In genomic region chr6:52204050-52204752, GRCm38 (mm10) we compare ENCODE assay signal across 8 mouse cellular contexts. TPM values are rescaled to one million over a fixed set of nuclear protein-coding genes. Genes with fewer than 3 reads are reported as not detected.
DNase-seq lines count a peak whose midpoint lies in the region; ATAC-seq and TF ChIP-seq lines count a peak whose summit lies in the region.

Gene Hoxa5, minus strand, starts transcription at chr6:52204587.

- no peaks in the 10 kb centered on the region for H3K4me1 ChIP-seq in embryonic fibroblast, embryonic 13.5 days (ENCODE audit: control insufficient read depth, insufficient read depth, low read length)
- H3K4me1 ChIP-seq in heart, embryonic 15.5 days (replicated peaks): peaks cover 24% of the 10 kb centered on the region

- WGBS in heart, embryonic 15.5 days: under 1% methylated on average over 65 of the region's 65 CpGs

- DNase-seq in layer of hippocampus, adult 2 months (ENCODE audit: low spot score in 2 of 2): no peak
- no peak for DNase-seq in layer of hippocampus, adult 11-12 months (ENCODE audit: low spot score)
- peak; percentile 94 for DNase-seq in kidney, postnatal 14 days
- peak; percentile 92 to 93 for DNase-seq in lung, postnatal 4 days
- no peak for DNase-seq in right cerebral cortex, adult 18-20 months
- DNase-seq in frontal cortex, adult 2 months (ENCODE audit: extremely low spot score in 1 of 2, low spot score in 1 of 2): no peak

- peaks cover 98% of the 10 kb centered on the region for H3K27me3 ChIP-seq in heart, embryonic 15.5 days

- no peaks in the 10 kb centered on the region for H3K36me3 ChIP-seq in heart, embryonic 15.5 days

- no peak within 1 kb of the TSS for H3K27ac ChIP-seq in layer of hippocampus, adult 2 months
- peak within 1 kb of the TSS; percentile 9; the same call in 1 of the 2 replicates for H3K27ac ChIP-seq in embryonic fibroblast, embryonic 13.5 days (ENCODE audit: insufficient read depth, low read length)
- peak within 1 kb of the TSS; percentile 25; the same call in 1 of the 2 replicates for H3K27ac ChIP-seq in heart, embryonic 15.5 days

- H3K9ac ChIP-seq in heart, embryonic 15.5 days: peak within 1 kb of the TSS; percentile 52

- ATAC-seq in heart, embryonic 15.5 days (replicated peaks; ENCODE audit: insufficient number of reproducible peaks, insufficient read depth, low FRiP score, low read depth): no peak

- H3K4me3 ChIP-seq in layer of hippocampus, adult 2 months: no peak within 1 kb of the TSS
- H3K4me3 ChIP-seq in embryonic fibroblast, embryonic 13.5 days (ENCODE audit: insufficient read depth, low read length): peak within 1 kb of the TSS; percentile 45
- peak within 1 kb of the TSS; percentile 53 for H3K4me3 ChIP-seq in heart, embryonic 15.5 days

- H3K9me3 ChIP-seq in heart, embryonic 15.5 days (replicated peaks): no peaks in the 10 kb centered on the region

- peak within 1 kb of the TSS; percentile 62 for H3K4me2 ChIP-seq in heart, embryonic 15.5 days

- peak; percentile 75 for TF ChIP-seq CTCF in layer of hippocampus, adult 2 months (conservative IDR thresholded peaks at IDR 0.05)
- TF ChIP-seq CTCF in embryonic fibroblast, embryonic 13.5 days (IDR thresholded peaks at IDR 0.05; ENCODE audit: borderline replicate concordance, insufficient read depth, low read length): peak; percentile 80

- peak; percentile 49; the same call in 1 of the 2 replicates for TF ChIP-seq POLR2A in embryonic fibroblast, embryonic 13.5 days (IDR thresholded peaks at IDR 0.05; ENCODE audit: low read depth, low read length)

RNA-seq across cellular contexts. Expression of gene Hoxa5, which starts in this region (rescaled TPM):
- not detected for total RNA-seq in layer of hippocampus, adult 2 months (2021)
- polyA plus RNA-seq in embryonic fibroblast, embryonic 13.5 days (2011; ENCODE audit: insufficient read length, low read depth, missing spikeins): 11.9 and 18.6 TPM in 2 replicates
- 2.3 and 6.3 TPM in 2 replicates for polyA plus RNA-seq in heart, embryonic 15.5 days (2015; fragmentation: Nextera tagmentation; extraction: Ambion mirVana)
- polyA plus RNA-seq in frontal cortex, adult 2 months (2012; rRNA removed): 0.11 TPM in 1 of 2 replicates, not detected in the other

Comparison
In these comparisons a context has a peak if more than half of its experiments do, and no peak if none do; other contexts are left out.
1. DNase-seq: peak in kidney, postnatal 14 days (single experiment) and lung, postnatal 4 days (2 of 2); none in layer of hippocampus, adult 2 months (0 of 2), layer of hippocampus, adult 11-12 months (single experiment), right cerebral cortex, adult 18-20 months (single experiment) and frontal cortex, adult 2 months (0 of 2).